Mouse (Mus musculus) urinary bladder, adult 18-20 months (tissue): ENCODE measurements around the gene Idh3b.

Experiments used
- DNase-seq, 2 experiments: peaks; one replicate each; pipeline ENCODE4 v3.0.0; 2022; ENCODE audit warnings: low spot score in 2 of 2, mixed read lengths in 2 of 2

The Idh3b gene

DNA sequence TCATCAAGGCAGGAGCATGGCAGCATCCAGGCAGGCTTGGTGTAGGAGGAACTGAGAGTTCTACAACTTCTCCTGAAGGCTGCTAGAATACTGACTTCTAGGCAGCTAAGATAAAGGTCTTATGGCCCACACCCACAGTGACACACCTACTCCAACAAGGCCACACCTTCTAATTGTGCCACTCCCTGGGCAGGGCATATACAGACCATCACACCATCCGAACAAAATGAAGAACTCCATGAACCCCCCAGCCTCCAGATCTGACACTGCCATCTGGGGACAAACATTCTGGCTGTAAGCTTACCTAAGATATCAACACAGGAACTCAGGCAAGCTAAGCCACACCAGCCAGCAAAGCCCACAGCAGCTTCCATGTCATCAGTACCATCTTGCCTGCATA lies 18.8 kb downstream of the Idh3b start:
- DNase-seq = no peak

DNA sequence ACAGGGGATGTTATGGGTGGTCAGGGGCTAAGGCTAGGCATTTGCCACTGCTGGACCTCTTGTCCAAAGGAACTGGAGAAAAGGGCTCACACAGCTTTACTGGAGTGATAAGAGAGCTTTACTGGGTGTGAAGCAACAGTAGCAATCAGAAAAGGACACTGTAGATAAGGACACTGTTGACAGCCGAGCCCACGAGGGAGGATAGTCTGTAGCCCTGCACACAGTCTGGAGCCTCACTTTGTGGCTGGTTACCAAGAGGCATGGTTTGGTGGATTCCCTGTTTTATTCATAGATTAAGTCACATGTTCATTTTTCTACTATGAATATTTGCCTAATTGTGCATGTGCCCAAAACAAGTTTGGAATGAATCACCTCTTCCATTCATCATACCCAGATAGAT lies 21.9 kb downstream of the Idh3b start:
- no peak for DNase-seq

DNA sequence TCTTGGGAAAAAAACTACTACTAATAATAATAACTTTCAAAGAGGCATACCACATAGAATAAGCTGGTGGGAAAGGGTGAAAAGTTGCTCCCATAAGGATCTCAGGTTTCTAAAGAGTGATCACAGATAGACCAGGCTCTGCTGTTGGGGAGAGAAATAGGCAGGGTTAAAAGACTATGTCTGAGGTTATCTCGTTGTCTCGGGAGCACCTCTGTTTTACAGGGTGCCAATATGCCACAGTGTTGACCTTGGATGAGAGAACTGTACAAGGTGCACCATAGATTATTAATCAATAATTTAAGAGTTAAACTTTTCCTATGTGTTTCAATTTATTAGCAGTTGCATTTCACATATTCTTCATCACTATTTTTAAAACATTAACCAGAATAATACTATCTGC lies 22.4 kb downstream of the Idh3b start:
- DNase-seq = no peak

DNA sequence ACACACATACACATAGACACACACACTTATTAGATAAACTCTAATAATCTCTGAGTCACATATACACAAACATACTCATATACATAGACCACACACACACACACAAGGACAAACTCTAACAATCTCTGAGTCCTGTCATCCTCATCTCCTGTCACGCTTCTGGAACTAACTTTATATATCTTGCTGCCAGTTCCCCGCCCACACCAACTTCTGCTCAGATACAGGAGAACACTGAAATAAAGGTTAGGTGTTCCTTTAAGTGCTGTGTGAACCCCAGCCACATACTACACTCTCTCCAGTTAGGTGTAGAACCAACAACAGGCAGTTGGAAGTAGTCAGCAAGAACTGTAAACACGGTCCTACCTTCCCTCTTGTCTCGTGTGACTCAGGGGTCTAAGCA lies 23.5 kb downstream of the Idh3b start:
- DNase-seq = no peak

DNA sequence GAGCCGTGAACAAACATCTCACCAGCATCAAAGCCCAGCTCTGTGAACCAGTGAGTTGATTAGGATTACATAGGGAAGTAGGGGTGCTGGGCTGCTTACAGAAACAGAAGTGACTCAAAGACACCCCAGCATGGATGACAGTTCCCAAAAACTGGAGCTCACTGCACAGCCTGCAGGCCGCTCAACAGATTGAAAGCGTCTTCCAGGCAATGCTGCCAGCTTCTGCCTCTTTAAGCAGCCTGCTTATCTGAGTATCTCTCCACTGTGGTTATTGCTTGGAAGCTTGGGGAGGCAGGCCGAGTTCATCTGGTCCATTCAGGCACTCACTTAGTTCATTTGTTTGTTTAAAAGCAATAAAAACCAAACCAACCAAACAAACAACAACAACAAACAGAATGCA lies 27.6 kb downstream of the Idh3b start:
- no peak for DNase-seq

DNA sequence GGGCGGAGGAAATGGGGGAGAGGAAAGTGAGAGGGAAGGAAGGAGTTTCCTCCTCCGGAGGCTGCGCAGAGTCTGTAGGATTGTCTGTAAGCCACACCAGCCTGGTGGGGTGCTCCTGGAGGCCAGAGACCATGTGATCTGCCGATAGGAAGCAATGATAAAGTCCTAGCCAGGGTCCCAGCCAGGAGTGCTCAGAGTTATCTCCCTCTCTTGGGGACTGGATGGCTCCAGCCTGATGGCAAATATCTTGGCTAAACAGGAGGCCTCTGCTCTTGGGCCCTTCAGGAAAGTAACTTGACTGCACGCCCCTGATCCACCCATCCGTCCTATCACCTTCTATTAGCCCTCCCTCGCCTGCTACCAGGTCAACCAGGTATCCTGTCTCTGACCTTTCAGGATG lies 36.1 kb downstream of the Idh3b start:
- no peak for DNase-seq

DNA sequence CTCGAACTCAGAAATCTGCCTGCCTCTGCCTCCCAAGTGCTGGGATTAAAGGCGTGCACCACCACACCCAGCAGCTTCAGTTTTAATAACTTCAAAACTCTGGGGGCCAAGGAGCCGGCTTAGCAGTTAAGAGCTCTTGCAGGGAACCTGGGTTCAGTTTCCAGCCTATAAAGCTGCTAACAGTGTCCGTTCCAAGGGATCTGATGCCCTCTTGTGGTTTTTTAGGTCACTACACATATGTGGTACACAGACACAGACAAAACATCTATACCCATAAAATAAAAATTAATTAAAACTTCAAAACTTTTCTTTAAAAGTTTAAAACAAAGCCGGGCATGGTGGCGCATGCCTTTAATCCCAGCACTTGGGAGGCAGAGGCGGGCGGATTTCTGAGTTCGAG lies 37.4 kb downstream of the Idh3b start:
- peak in 1 of 2 experiments; percentile 2 for DNase-seq
